Mouse (Mus musculus): ENCODE measurements at regions not wholly inside any gene's neighbourhood (a gene's known extent, or its start where the extent isn't known, plus 50 kb on each side); places are given as distances from the start of the nearest gene placed in this dataset.

- TF ChIP-seq GATA4 (IDR thresholded peaks at IDR 0.05; ENCODE audit: insufficient replicate concordance, low read length), result no peak
Observed at GRCm38 (mm10) chr9:61081474-61082021, 287.2 kb downstream of the Uaca start.

- TF ChIP-seq GATA4 (IDR thresholded peaks at IDR 0.05; ENCODE audit: insufficient replicate concordance, low read length), result no peak
Observed at GRCm38 (mm10) chr9:61084655-61085230, 287.4 kb upstream of the Tle3 start.

- TF ChIP-seq GATA4 (IDR thresholded peaks at IDR 0.05; ENCODE audit: insufficient replicate concordance, low read length), result no peak
Observed at GRCm38 (mm10) chr9:61087035-61087434, 285.1 kb upstream of the Tle3 start.

- TF ChIP-seq GATA4 (IDR thresholded peaks at IDR 0.05; ENCODE audit: insufficient replicate concordance, low read length), result no peak
Observed at GRCm38 (mm10) chr9:61089066-61089686, 283.0 kb upstream of the Tle3 start.

- no peak for TF ChIP-seq GATA4 (IDR thresholded peaks at IDR 0.05; ENCODE audit: insufficient replicate concordance, low read length)
Observed at GRCm38 (mm10) chr9:61091036-61091435, 281.1 kb upstream of the Tle3 start.

GRCm38 (mm10) chr9:61092834-61093479, 279.2 kb upstream of the Tle3 start:
- no peak for TF ChIP-seq GATA4 (IDR thresholded peaks at IDR 0.05; ENCODE audit: insufficient replicate concordance, low read length)

GRCm38 (mm10) chr9:61095069-61095775, 276.9 kb upstream of the Tle3 start:
- no peak for TF ChIP-seq GATA4 (IDR thresholded peaks at IDR 0.05; ENCODE audit: insufficient replicate concordance, low read length)

GRCm38 (mm10) chr9:61101741-61102450, 270.3 kb upstream of the Tle3 start:
- no peak for TF ChIP-seq GATA4 (IDR thresholded peaks at IDR 0.05; ENCODE audit: insufficient replicate concordance, low read length)

GRCm38 (mm10) chr9:61102451-61103358, 269.5 kb upstream of the Tle3 start:
- TF ChIP-seq GATA4 (IDR thresholded peaks at IDR 0.05; ENCODE audit: insufficient replicate concordance, low read length), result no peak

- no peak for TF ChIP-seq GATA4 (IDR thresholded peaks at IDR 0.05; ENCODE audit: insufficient replicate concordance, low read length)
Observed at GRCm38 (mm10) chr9:61105550-61106280, 266.5 kb upstream of the Tle3 start.

GRCm38 (mm10) chr9:61109519-61110285, 262.5 kb upstream of the Tle3 start:
- TF ChIP-seq GATA4 (IDR thresholded peaks at IDR 0.05; ENCODE audit: insufficient replicate concordance, low read length), result no peak

GRCm38 (mm10) chr9:61111206-61111605, 261.0 kb upstream of the Tle3 start:
- TF ChIP-seq GATA4 (IDR thresholded peaks at IDR 0.05; ENCODE audit: insufficient replicate concordance, low read length), result no peak

All from liver, adult (tissue).